ENCODE assay signal across 25 mouse cellular contexts in genomic region chr7:67342067-67342625, GRCm38 (mm10). TPM values are rescaled to one million over a fixed set of nuclear protein-coding genes. Genes with fewer than 3 reads are reported as not detected.
A peak's percentile ranks its signal among the peaks of the same experiment; 100 is the strongest.
DNase-seq lines count a peak whose midpoint lies in the region; ATAC-seq and TF ChIP-seq lines count a peak whose summit lies in the region.
"Had no signal": no experiment of that assay in that cellular context is flagged by ENCODE, and none has a peak within 500 bp of the region (broad histone marks: within the 10 kb centered on the region; RNA-seq: fewer than 3 reads in every experiment).

No protein-coding gene starts in this region.

- TF ChIP-seq EP300 in CH12.LX (IDR thresholded peaks at IDR 0.05; ENCODE audit: low read length) = no peak
- no peak for TF ChIP-seq EP300 in lung, postnatal 0 days (IDR thresholded peaks at IDR 0.05)

- dilution Hi-C loops in CH12.LX (cut with MboI; ENCODE audit: extremely low pct_ligation_motif_present, extremely low pct_unique_long_range_greater_than_20kb, low sequenced_read_pairs) = no loop called here

- H3K9ac ChIP-seq in CH12.LX (ENCODE audit: insufficient read depth, low read depth) = peak overlapping the region; percentile 67
- H3K9ac ChIP-seq in liver, embryonic 15.5 days = no peak overlapping the region
- no peak overlapping the region for H3K9ac ChIP-seq in lung, postnatal 0 days (replicated peaks; ENCODE audit: low read depth)
- H3K9ac ChIP-seq: forebrain, embryonic 12.5 days; limb, embryonic 15.5 days; midbrain, embryonic 13.5 days; neural tube, embryonic 12.5 days had no signal

- no peaks in the 10 kb centered on the region for H3K27me3 ChIP-seq in CH12.LX (replicated peaks)
- no peaks in the 10 kb centered on the region for H3K27me3 ChIP-seq in liver, embryonic 15.5 days
- no peaks in the 10 kb centered on the region for H3K27me3 ChIP-seq in lung, postnatal 0 days (replicated peaks; ENCODE audit: insufficient read depth, low read length)
- H3K27me3 ChIP-seq: forebrain, embryonic 12.5 days; limb, embryonic 15.5 days; midbrain, embryonic 13.5 days; neural tube, embryonic 12.5 days had no signal

- H3K27ac ChIP-seq in CH12.LX (ENCODE audit: insufficient read depth, low read depth) = peak overlapping the region; percentile 73; the same call in 1 of the 2 replicates
- peak overlapping the region; percentile 52 for H3K27ac ChIP-seq in brown adipose tissue, adult 24 weeks (replicated peaks; ENCODE audit: low read depth, low read length)
- H3K27ac ChIP-seq in liver, embryonic 15.5 days (replicated peaks) = no peak overlapping the region
- H3K27ac ChIP-seq in lung, postnatal 0 days (ENCODE audit: low read length) = no peak overlapping the region
- H3K27ac ChIP-seq: forebrain, embryonic 12.5 days; heart, adult 2 months; hindbrain, embryonic 10.5 days; hindbrain, postnatal 0 days; layer of hippocampus, adult 2 months; limb, embryonic 15.5 days; midbrain, embryonic 13.5 days; neural tube, embryonic 12.5 days had no signal

- peak; percentile 27 for DNase-seq in adrenal gland, postnatal 14 days
- DNase-seq in adrenal gland, adult 18-20 months (ENCODE audit: low spot score in 2 of 2) = no peak
- peak; percentile 89 for DNase-seq in CH12.LX (ENCODE audit: extremely low read depth)
- no peak for DNase-seq in right cerebral cortex, postnatal 25 days
- DNase-seq in lung, postnatal 0 days (ENCODE audit: low spot score) = no peak
- DNase-seq: adrenal gland, adult 2 months; B cell, adult 2 months; cerebellum, adult 2 months; heart, adult 2 months; kidney, adult 11 months; kidney, postnatal 10 days; layer of hippocampus, postnatal 36 days; lung, postnatal 10 days; right cerebral cortex, adult 18-20 months; thymus, postnatal 36 days had no signal

- TF ChIP-seq RAD21 in CH12.LX (IDR thresholded peaks at IDR 0.05; ENCODE audit: low read depth, low read length) = no peak

- H3K36me3 ChIP-seq in CH12.LX (replicated peaks in 1 of 2; ENCODE audit: control insufficient read depth in 1 of 2, insufficient read depth in 1 of 2, low read length in 1 of 2) = peaks cover 6 to 39% of the 10 kb centered on the region in 2 experiments
- no peaks in the 10 kb centered on the region for H3K36me3 ChIP-seq in liver, embryonic 15.5 days (replicated peaks)
- no peaks in the 10 kb centered on the region for H3K36me3 ChIP-seq in lung, postnatal 0 days (ENCODE audit: insufficient read depth, low read length)
- H3K36me3 ChIP-seq: forebrain, embryonic 12.5 days; midbrain, embryonic 13.5 days; neural tube, embryonic 12.5 days had no signal

- 73% methylated on average over 7 of the region's 7 CpGs for WGBS in liver, embryonic 15.5 days (ENCODE audit: insufficient replicate concordance)
- WGBS in lung, postnatal 0 days = 89% methylated on average over 7 of the region's 7 CpGs

- in situ Hi-C loops in CH12.LX (cut with MboI; ENCODE audit: low pct_ligation_motif_present, low pct_unique_long_range_greater_than_20kb, low sequenced_read_pairs) = no loop called here

- ATAC-seq in liver, embryonic 15.5 days (ENCODE audit: insufficient read depth) = peak; percentile 42; the same call in 1 of the 2 replicates
- no peak for ATAC-seq in inflammation-experienced regulatory T-cells, adult 6 months
- ATAC-seq in lung, postnatal 0 days = no peak
- ATAC-seq: hindbrain, postnatal 0 days; midbrain, embryonic 13.5 days had no signal

- TF ChIP-seq POLR2A in CH12.LX (IDR thresholded peaks at IDR 0.05; ENCODE audit: low read depth, low read length) = peak; percentile 68

- H3K4me3 ChIP-seq in CH12.LX (replicated peaks in 1 of 3; ENCODE audit: low read depth in 2 of 3, low read length in 2 of 3, poor library complexity in 1 of 3) = no peak overlapping the region
- no peak overlapping the region for H3K4me3 ChIP-seq in brown adipose tissue, adult 24 weeks (ENCODE audit: insufficient read depth, low read depth, low read length)
- H3K4me3 ChIP-seq in liver, embryonic 15.5 days (replicated peaks) = no peak overlapping the region
- no peak overlapping the region for H3K4me3 ChIP-seq in lung, postnatal 0 days (ENCODE audit: low read depth, low read length)
- H3K4me3 ChIP-seq: forebrain, embryonic 12.5 days; heart, adult 2 months; hindbrain, embryonic 10.5 days; layer of hippocampus, adult 2 months; limb, embryonic 15.5 days; midbrain, embryonic 13.5 days; neural tube, embryonic 12.5 days had no signal

- no peaks in the 10 kb centered on the region for H3K9me3 ChIP-seq in CH12.LX (replicated peaks; ENCODE audit: low read length)
- no peaks in the 10 kb centered on the region for H3K9me3 ChIP-seq in liver, embryonic 15.5 days (replicated peaks)
- H3K9me3 ChIP-seq in lung, postnatal 0 days (ENCODE audit: low read length) = no peaks in the 10 kb centered on the region
- H3K9me3 ChIP-seq: forebrain, embryonic 12.5 days; hindbrain, embryonic 10.5 days; limb, embryonic 15.5 days; midbrain, embryonic 13.5 days; neural tube, embryonic 12.5 days had no signal

- H3K4me2 ChIP-seq in CH12.LX (ENCODE audit: insufficient read depth, low read depth, poor library complexity, severe bottlenecking) = peak overlapping the region; percentile 34; the same call in 1 of the 2 replicates
- H3K4me2 ChIP-seq in liver, embryonic 15.5 days = no peak overlapping the region
- H3K4me2 ChIP-seq in lung, postnatal 0 days (replicated peaks; ENCODE audit: low read depth, low read length) = no peak overlapping the region
- H3K4me2 ChIP-seq: forebrain, embryonic 12.5 days; limb, embryonic 15.5 days; midbrain, embryonic 13.5 days; neural tube, embryonic 12.5 days had no signal

- H3K79me2 ChIP-seq in CH12.LX (replicated peaks; ENCODE audit: control insufficient read depth, extremely low read depth, insufficient read depth, poor library complexity, severe bottlenecking) = peaks cover 43% of the 10 kb centered on the region

- no peak for TF ChIP-seq CTCF in CH12.LX (conservative IDR thresholded peaks at IDR 0.05 in 1 of 2, IDR thresholded peaks at IDR 0.05 in 1 of 2; ENCODE audit: low read depth in 2 of 2, low read length in 2 of 2)
- TF ChIP-seq CTCF in lung, postnatal 0 days (IDR thresholded peaks at IDR 0.05) = no peak

- H3K4me1 ChIP-seq in CH12.LX (ENCODE audit: control insufficient read depth in 1 of 2, insufficient read depth in 2 of 2) = peaks cover 6 to 50% of the 10 kb centered on the region in 2 experiments
- H3K4me1 ChIP-seq in brown adipose tissue, adult 24 weeks (ENCODE audit: control insufficient read depth, insufficient read depth, insufficient read length, low read length) = peaks cover 10% of the 10 kb centered on the region
- 0 out of 2 replicates have a peak, but pooled peaks cover 5% of the 10 kb centered on the region for H3K4me1 ChIP-seq in liver, embryonic 15.5 days (replicated peaks)
- H3K4me1 ChIP-seq in lung, postnatal 0 days (ENCODE audit: insufficient read depth, low read depth, low read length) = no peaks in the 10 kb centered on the region
- H3K4me1 ChIP-seq: forebrain, embryonic 12.5 days; hindbrain, embryonic 10.5 days; limb, embryonic 15.5 days; midbrain, embryonic 13.5 days; neural tube, embryonic 12.5 days had no signal

TF ChIP-seq in CH12.LX, 34 proteins besides CTCF, POLR2A, EP300 and RAD21:
- TF ChIP-seq SIN3A (IDR thresholded peaks at IDR 0.05; ENCODE audit: low read length) (no peak), CHD1 (IDR thresholded peaks at IDR 0.05; ENCODE audit: low read depth, low read length) (0 out of 2 replicates have a peak, but pooled peaks have one; percentile 38), MAFK (IDR thresholded peaks at IDR 0.05; ENCODE audit: insufficient replicate concordance, low read length) (peak; percentile 99), TCF12 (IDR thresholded peaks at IDR 0.05; ENCODE audit: low read depth, low read length) (0 out of 2 replicates have a peak, but pooled peaks have one; percentile 22), KAT2A (IDR thresholded peaks at IDR 0.05; ENCODE audit: insufficient replicate concordance, low read length) (no peak), ZC3H11A (IDR thresholded peaks at IDR 0.05; ENCODE audit: low read depth, low read length) (peak; percentile 55), JUN (IDR thresholded peaks at IDR 0.05; ENCODE audit: insufficient read depth, low read depth, low read length) (no peak), GABPA (IDR thresholded peaks at IDR 0.05; ENCODE audit: insufficient replicate concordance, low read depth, low read length) (peak; percentile 40; the same call in 1 of the 2 replicates), POLR2AphosphoS2 (IDR thresholded peaks at IDR 0.05; ENCODE audit: low read depth, low read length) (peak; percentile 49; the same call in 1 of the 2 replicates), TBP (conservative IDR thresholded peaks at IDR 0.05; ENCODE audit: low read depth, low read length) (peak; percentile 84), MAZ (IDR thresholded peaks at IDR 0.05; ENCODE audit: low read depth, low read length) (peak; percentile 68; the same call in 1 of the 2 replicates), JUND (conservative IDR thresholded peaks at IDR 0.05; ENCODE audit: low read depth, low read length) (0 out of 2 replicates have a peak, but pooled peaks have one; percentile 5), MYC (IDR thresholded peaks at IDR 0.05; ENCODE audit: low read depth, low read length) (0 out of 2 replicates have a peak, but pooled peaks have one; percentile 17), HCFC1 (IDR thresholded peaks at IDR 0.05; ENCODE audit: low read depth, low read length) (peak; percentile 68), UBTF (IDR thresholded peaks at IDR 0.05; ENCODE audit: low read depth, low read length) (no peak), ZMIZ1 (IDR thresholded peaks at IDR 0.05; ENCODE audit: low read depth, low read length) (peak; percentile 70), MEF2A (IDR thresholded peaks at IDR 0.05; ENCODE audit: borderline replicate concordance, low read depth, low read length) (0 out of 2 replicates have a peak, but pooled peaks have one; percentile 10), USF2 (conservative IDR thresholded peaks at IDR 0.05; ENCODE audit: low read depth, low read length) (no peak), PAX5 (IDR thresholded peaks at IDR 0.05; ENCODE audit: low read length) (no peak), ZNF384 (IDR thresholded peaks at IDR 0.05; ENCODE audit: low read depth, low read length) (no peak)

RNA-seq across cellular contexts. Expression of gene Mef2a, which starts 30.5 kb away (rescaled TPM):
- 67.5 and 69.8 TPM in 2 replicates for total RNA-seq in adrenal gland, postnatal 14 days (2021)
- total RNA-seq in adrenal gland, adult 18-20 months (2021) = 10 to 100 TPM; 45.7 to 57.1 TPM
- total RNA-seq in CH12.LX (2012; rRNA removed) (42.2 and 43.5 TPM in 2 replicates), CH12.LX (2014; rRNA removed) (36.7 and 40.1 TPM in 2 replicates)
- 94.6 and 100 TPM in 2 replicates for polyA plus RNA-seq in CH12.LX (2012; ENCODE audit: insufficient read length, low read depth)
- polyA plus RNA-seq in brown adipose tissue, adult 24 weeks (2012; ENCODE audit: insufficient read depth, insufficient read length, missing spikeins) = 28.5 and 38.9 TPM in 2 replicates
- 10.8 and 10.9 TPM in 2 replicates for polyA plus RNA-seq in liver, embryonic 15.5 days (2015; fragmentation: Nextera tagmentation; extraction: Ambion mirVana)
- 10 to 100 TPM; 11.4 to 12.0 (median 11.9) TPM for polyA plus RNA-seq in inflammation-experienced regulatory T-cells, adult 6 months (2017; shearing (Covaris generic))
- 59.4 and 73.6 TPM in 2 replicates for polyA plus RNA-seq in lung, postnatal 0 days (2015; fragmentation: Nextera tagmentation; extraction: Ambion mirVana)

Comparison
In these comparisons a context has a peak if more than half of its experiments do, and no peak if none do; other contexts are left out.
1. DNase-seq: peak in adrenal gland, postnatal 14 days (single experiment) and CH12.LX (single experiment); none in adrenal gland, adult 18-20 months (0 of 2), right cerebral cortex, postnatal 25 days (single experiment) and lung, postnatal 0 days (single experiment).
2. H3K27ac ChIP-seq: peak in CH12.LX (single experiment) and brown adipose tissue, adult 24 weeks (single experiment); none in liver, embryonic 15.5 days (single experiment) and lung, postnatal 0 days (single experiment).